Mouse (Mus musculus) G1E (cell line): ENCODE results near the gene Slc45a1. TPM values are rescaled to one million over a fixed set of nuclear protein-coding genes. Genes with fewer than 3 reads are reported as not detected.

Source experiments
- ATAC-seq: 2 replicates; pipeline ENCODE4 v1.8.0; 2016; ENCODE audit warnings: mild to moderate bottlenecking; ENCODE audit not compliant: insufficient number of reproducible peaks, poor library complexity, low FRiP score, severe bottlenecking; ENCODE audit errors: extremely low read depth
- DNase-seq: peaks from one replicate; pipeline ENCODE4 v3.0.0; 2012; ENCODE audit warnings: low spot score
- H3K27me3 ChIP-seq: 2 replicates; pipeline ENCODE4 v1.6.1; 2012; ENCODE audit warnings: mild to moderate bottlenecking, low read length, inconsistent platforms; ENCODE audit not compliant: insufficient read depth
- H3K36me3 ChIP-seq: replicated peaks from 2 replicates; pipeline ENCODE3; 2012; ENCODE audit warnings: mild to moderate bottlenecking, inconsistent platforms
- H3K4me1 ChIP-seq: 2 replicates; pipeline ENCODE4 v1.6.1; 2012; ENCODE audit warnings: low read depth, low read length, inconsistent platforms, mixed read lengths; ENCODE audit not compliant: insufficient read depth
- H3K4me3 ChIP-seq: 2 replicates; pipeline ENCODE4 v1.5.1; 2012; ENCODE audit warnings: low read depth, mild to moderate bottlenecking, inconsistent platforms, low read length, moderate library complexity, mixed read lengths
- H3K9me3 ChIP-seq: replicated peaks from 2 replicates; pipeline ENCODE4 v1.6.1; 2012; ENCODE audit warnings: inconsistent platforms
- CTCF ChIP-seq: IDR thresholded peaks from 2 replicates; pipeline ENCODE4 v1.5.1; 2012; ENCODE audit warnings: low read depth, low read length, inconsistent platforms, mixed read lengths
- GATA1 ChIP-seq: IDR thresholded peaks from 2 replicates; pipeline ENCODE4 v1.6.1; 2012; ENCODE audit warnings: borderline replicate concordance, low read length, inconsistent platforms, mixed read lengths
- GATA2 ChIP-seq: IDR thresholded peaks from 2 replicates; pipeline ENCODE4 v1.6.1; 2012; ENCODE audit warnings: low read depth, low read length, inconsistent platforms, borderline replicate concordance
- POLR2AphosphoS5 ChIP-seq: IDR thresholded peaks from 2 replicates; pipeline ENCODE4 v1.6.1; 2012; ENCODE audit warnings: low read depth, low read length, inconsistent platforms; ENCODE audit not compliant: insufficient replicate concordance
- TAL1 ChIP-seq: conservative IDR thresholded peaks from 2 replicates; pipeline ENCODE4 v1.6.1; 2012; ENCODE audit warnings: low read depth, low read length, inconsistent platforms, mixed read lengths
- polyA plus RNA-seq: library from polyadenylated mRNA; stranded (reverse); fragments of >175 nt; gene quantifications from 2 replicates; pipeline ENCODE4 v1.2.3, GENCODE M21; 2012
- total RNA-seq, 2 experiments: library from RNA; stranded (forward) in 1 of 2; stranded (reverse) in 1 of 2; fragments of 200-1000 nt in 1 of 2; fragments of >200 nt in 1 of 2; fragmentation: Nextera tagmentation in 1 of 2; gene quantifications; 2 replicates each; pipeline ENCODE4 v1.2.3; 2014 to 2017

Slc45a1 gene
- total and polyA plus RNA-seq, 3 experiments = 0.22 TPM; not detected in 2

- DNase-seq = no peak
- H3K27me3 ChIP-seq = no peaks in the 10 kb centered on the region
- H3K36me3 ChIP-seq = peaks cover 54% of the 10 kb centered on the region
- TF ChIP-seq GATA1 = no peak
- TF ChIP-seq GATA2 = no peak
- no peak for TF ChIP-seq POLR2AphosphoS5
- TF ChIP-seq TAL1 = no peak
- TF ChIP-seq CTCF = no peak
- ATAC-seq = no peak
- H3K4me3 ChIP-seq = no peak overlapping the region
- peaks cover 92% of the 10 kb centered on the region for H3K4me1 ChIP-seq
- no peaks in the 10 kb centered on the region for H3K9me3 ChIP-seq
Measured at GRCm38 (mm10) chr4:150586275-150586674, 65.7 kb downstream of the Slc45a1 start.

GRCm38 (mm10) chr4:150585800-150586199 lies 66.2 kb downstream of the Slc45a1 start:
- peaks cover 54% of the 10 kb centered on the region for H3K36me3 ChIP-seq
- peak; percentile 48; the same call in 1 of the 2 replicates for ATAC-seq
- H3K9me3 ChIP-seq = no peaks in the 10 kb centered on the region
- DNase-seq = no peak
- H3K4me3 ChIP-seq = no peak overlapping the region
- H3K4me1 ChIP-seq = peaks cover 91% of the 10 kb centered on the region
- TF ChIP-seq TAL1 = 0 out of 2 replicates have a peak, but pooled peaks have one; percentile 44
- TF ChIP-seq CTCF = no peak
- no peaks in the 10 kb centered on the region for H3K27me3 ChIP-seq

- no peaks in the 10 kb centered on the region for H3K27me3 ChIP-seq
- no peaks in the 10 kb centered on the region for H3K9me3 ChIP-seq
- DNase-seq (no peak), ATAC-seq (no peak)
- H3K4me3 ChIP-seq = no peak overlapping the region; the same call in 1 of the 2 replicates
- H3K4me1 ChIP-seq = peaks cover 71% of the 10 kb centered on the region
- H3K36me3 ChIP-seq = peaks cover 59% of the 10 kb centered on the region
- TF ChIP-seq GATA1 = no peak
- no peak for TF ChIP-seq CTCF
- no peak for TF ChIP-seq TAL1
- TF ChIP-seq GATA2 = no peak
- TF ChIP-seq POLR2AphosphoS5 = no peak
Measured at GRCm38 (mm10) chr4:150583777-150584135, 68.2 kb downstream of the Slc45a1 start.

GRCm38 (mm10) chr4:150582966-150583776 lies 68.8 kb downstream of the Slc45a1 start:
- DNase-seq (no peak), ATAC-seq (no peak)
- TF ChIP-seq GATA2 (no peak), GATA1 (no peak), CTCF (no peak), TAL1 (no peak), POLR2AphosphoS5 (no peak)
- H3K36me3 ChIP-seq = peaks cover 61% of the 10 kb centered on the region
- H3K4me1 ChIP-seq = peaks cover 68% of the 10 kb centered on the region
- no peak overlapping the region; the same call in 1 of the 2 replicates for H3K4me3 ChIP-seq
- no peaks in the 10 kb centered on the region for H3K9me3 ChIP-seq
- no peaks in the 10 kb centered on the region for H3K27me3 ChIP-seq

- Histone ChIP-seq H3K4me3 (no peak overlapping the region), H3K9me3 (no peaks in the 10 kb centered on the region), H3K36me3 (peaks cover 71% of the 10 kb centered on the region), H3K4me1 (peaks cover 60% of the 10 kb centered on the region), H3K27me3 (no peaks in the 10 kb centered on the region)
- TF ChIP-seq GATA1 (no peak), POLR2AphosphoS5 (no peak), CTCF (no peak), TAL1 (no peak), GATA2 (no peak)
- ATAC-seq (no peak), DNase-seq (no peak)
Measured at GRCm38 (mm10) chr4:150581931-150582723, 69.8 kb downstream of the Slc45a1 start.

Other genes starting within 250 kb of the Slc45a1 start
- gene Errfi1, start 201.7 kb upstream of the Slc45a1 start, total RNA-seq (2014; fragmentation: Nextera tagmentation) = not detected in 2 replicates
- gene Errfi1, start 201.7 kb upstream of the Slc45a1 start, total RNA-seq (2017) = 0.05 TPM in 1 of 2 replicates, not detected in the other
- not detected in 2 replicates for gene Errfi1, start 201.7 kb upstream of the Slc45a1 start, polyA plus RNA-seq